Mouse (Mus musculus) bone marrow, adult 2 months (tissue): Measurements from ENCODE around the gene Myo10. TPM values are rescaled to one million over a fixed set of nuclear protein-coding genes. Genes with fewer than 3 reads are reported as not detected.

ENCODE experiments used
- H3K27ac ChIP-seq: fragments of 200-500 bp; 2 replicates; pipeline ENCODE4 v1.5.1; 2012; ENCODE audit warnings: low read depth, mild to moderate bottlenecking, control low read depth, inconsistent platforms, low read length; ENCODE audit not compliant: control insufficient read depth, poor library complexity, insufficient read depth
- H3K4me1 ChIP-seq: fragments of 200-500 bp; 2 replicates; pipeline ENCODE4 v1.6.1; 2011; ENCODE audit warnings: low read length; ENCODE audit not compliant: control insufficient read depth, insufficient read depth
- H3K4me3 ChIP-seq: fragments of 200-500 bp; replicated peaks from 2 replicates; pipeline ENCODE3; 2011; ENCODE audit warnings: mild to moderate bottlenecking, low read depth, low read length, control low read depth; ENCODE audit not compliant: control insufficient read depth
- CTCF ChIP-seq: fragments of 200-500 bp; IDR thresholded peaks from 2 replicates; pipeline ENCODE4 v1.5.1; 2011; ENCODE audit warnings: low read length, control low read depth; ENCODE audit not compliant: control insufficient read depth, insufficient read depth
- POLR2A ChIP-seq: fragments of 200-500 bp; IDR thresholded peaks from 2 replicates; pipeline ENCODE4 v1.6.1; 2011; ENCODE audit warnings: low read depth, mild to moderate bottlenecking, control low read depth, low read length, borderline replicate concordance; ENCODE audit not compliant: control insufficient read depth
- WGBS: fragments of 180-500 bp; shearing (Covaris S2); methylation state at CpG from one replicate; pipeline ENCODE4 v1.1.7; 2018; 5-methylcytosine and 5-hydroxymethylcytosine counted together
- polyA plus RNA-seq: library from polyadenylated mRNA; stranded (reverse); fragments of >200 nt; gene quantifications from 2 replicates; pipeline ENCODE4 v1.2.4, GENCODE M21; 2011; ENCODE audit warnings: low replicate concordance; ENCODE audit not compliant: missing spikeins, insufficient read depth, insufficient read length

Myo10 gene
- polyA plus RNA-seq, 1 experiment, result 19.1 TPM

DNA sequence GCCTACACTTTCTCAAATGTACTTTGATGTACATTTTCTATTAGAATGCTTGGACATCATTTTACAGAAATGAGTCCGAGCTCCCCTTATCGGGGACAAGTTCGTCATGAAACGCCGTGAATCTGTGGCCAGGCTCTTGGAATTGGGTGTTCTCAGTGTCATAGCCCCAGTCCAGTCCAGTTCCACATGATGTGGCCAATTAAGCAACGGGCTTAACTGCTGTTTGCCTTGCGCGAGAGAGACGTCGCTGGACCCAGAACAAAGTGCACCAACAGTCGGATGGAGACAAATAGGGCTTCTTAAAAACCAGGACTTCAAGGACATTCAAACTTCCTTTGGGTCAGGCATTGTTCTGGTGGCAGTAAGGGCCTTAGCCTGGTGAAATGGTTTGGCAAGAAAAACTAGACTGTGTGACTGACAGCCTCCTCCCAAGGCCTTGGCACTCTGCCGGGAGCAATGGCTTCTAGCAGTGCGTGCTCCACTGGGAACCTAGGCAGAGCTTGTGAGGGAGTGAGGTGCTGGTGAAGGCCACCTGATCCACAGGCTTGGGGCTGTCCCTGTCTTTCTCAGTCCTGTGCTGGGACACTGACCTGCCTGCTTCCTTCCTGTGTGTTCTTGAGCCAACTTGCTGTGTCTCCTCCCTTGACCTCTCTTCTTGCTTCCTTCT lies 11.5 kb downstream of the Myo10 start:
- 89% methylated on average over 13 of the region's 13 CpGs for WGBS
- no peak overlapping the region for H3K27ac ChIP-seq
- TF ChIP-seq POLR2A (no peak), CTCF (no peak)
- no peak overlapping the region for H3K4me3 ChIP-seq
- peaks cover 3% of the 10 kb centered on the region for H3K4me1 ChIP-seq

DNA sequence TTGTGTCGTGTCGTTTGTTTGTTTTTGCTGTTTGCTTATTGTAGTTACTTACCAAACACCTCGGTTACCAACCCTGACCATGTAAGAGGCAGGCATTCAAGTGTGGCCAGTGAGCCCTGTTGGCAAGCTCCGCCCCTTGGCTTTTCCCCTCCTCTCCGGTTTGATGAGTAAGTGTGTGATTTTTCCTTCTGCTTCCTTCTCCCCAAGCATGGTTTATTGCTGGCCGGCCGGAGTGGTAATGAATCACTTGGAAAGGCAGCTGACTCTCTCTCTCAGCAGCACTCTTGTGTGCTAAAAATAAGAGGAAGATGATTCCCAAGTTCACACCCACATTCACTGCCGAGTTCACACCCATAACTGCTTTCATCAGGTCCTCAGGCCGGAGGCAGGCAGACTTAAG lies 15.4 kb downstream of the Myo10 start:
- no peak for TF ChIP-seq CTCF
- no peak for TF ChIP-seq POLR2A
- Histone ChIP-seq H3K4me3 (no peak overlapping the region), H3K27ac (no peak overlapping the region), H3K4me1 (peaks cover under 1% of the 10 kb centered on the region; the same call in 1 of the 2 replicates)
- 55% methylated on average over 9 of the region's 9 CpGs for WGBS

DNA sequence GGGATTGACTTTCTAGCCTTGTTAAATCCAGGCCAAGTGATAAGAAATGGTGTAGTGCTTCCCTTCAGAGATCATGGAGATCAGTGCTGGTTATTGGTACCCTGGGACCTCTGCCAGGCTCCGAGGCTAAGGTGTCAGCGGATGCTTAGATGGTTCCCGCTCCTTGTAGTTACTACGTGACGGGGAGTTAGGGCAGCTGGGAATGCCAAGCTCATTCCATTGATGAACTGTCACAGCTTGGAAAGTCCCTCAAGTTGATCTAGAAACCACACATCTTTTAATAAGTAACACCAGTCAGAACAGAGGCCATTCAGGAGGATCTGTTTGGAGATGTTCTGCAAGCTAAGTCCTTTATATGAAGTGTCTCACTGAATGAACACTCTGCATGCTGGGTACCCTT lies 16.9 kb downstream of the Myo10 start:
- TF ChIP-seq CTCF (no peak), POLR2A (no peak)
- Histone ChIP-seq H3K27ac (no peak overlapping the region), H3K4me1 (no peaks in the 10 kb centered on the region), H3K4me3 (no peak overlapping the region)
- 94% methylated on average over 5 of the region's 5 CpGs for WGBS

DNA sequence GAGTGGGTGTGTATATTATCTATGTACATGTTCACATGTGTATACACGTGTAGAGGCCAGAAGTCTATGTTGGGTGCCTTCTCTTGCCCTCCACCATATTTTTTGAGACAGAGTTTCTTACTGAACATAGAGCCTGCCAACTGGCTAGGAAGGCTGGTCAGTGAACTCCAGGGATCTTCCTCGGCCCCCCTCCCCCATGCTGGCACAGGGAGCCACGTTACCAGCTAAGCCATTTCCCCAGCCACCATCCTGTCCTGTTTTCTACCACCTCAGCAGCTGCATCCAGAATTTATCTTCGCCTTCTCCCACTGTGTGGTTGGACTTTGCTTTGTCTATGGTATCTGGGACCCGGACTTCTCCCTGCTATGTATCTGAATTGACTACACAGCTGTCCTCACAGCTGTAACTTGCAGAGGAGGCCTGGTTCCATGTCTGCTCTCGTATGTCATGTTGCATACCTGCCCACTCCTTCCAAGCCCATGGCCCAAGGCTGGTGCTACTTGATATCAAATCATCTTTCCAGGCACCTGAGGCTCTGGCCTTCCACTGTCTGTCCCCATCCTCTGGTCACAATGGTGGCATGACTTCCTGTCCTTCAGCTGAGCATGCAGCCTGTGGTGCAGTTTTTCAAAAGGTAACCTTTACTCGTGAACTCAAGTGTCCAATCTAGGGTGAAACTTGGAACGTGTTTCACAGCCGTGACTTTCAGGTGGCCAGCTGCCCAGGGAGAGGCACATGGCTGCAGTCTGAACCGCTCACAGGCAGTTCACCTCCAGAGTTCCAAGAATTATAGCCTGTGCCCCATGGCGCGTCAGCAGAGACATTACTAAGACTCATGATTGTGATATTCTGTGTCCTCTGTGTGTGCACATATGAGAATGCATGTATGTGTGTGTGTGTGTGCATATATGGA lies 18.8 kb downstream of the Myo10 start:
- 81% methylated on average over 12 of the region's 12 CpGs for WGBS
- no peak overlapping the region for H3K27ac ChIP-seq

DNA sequence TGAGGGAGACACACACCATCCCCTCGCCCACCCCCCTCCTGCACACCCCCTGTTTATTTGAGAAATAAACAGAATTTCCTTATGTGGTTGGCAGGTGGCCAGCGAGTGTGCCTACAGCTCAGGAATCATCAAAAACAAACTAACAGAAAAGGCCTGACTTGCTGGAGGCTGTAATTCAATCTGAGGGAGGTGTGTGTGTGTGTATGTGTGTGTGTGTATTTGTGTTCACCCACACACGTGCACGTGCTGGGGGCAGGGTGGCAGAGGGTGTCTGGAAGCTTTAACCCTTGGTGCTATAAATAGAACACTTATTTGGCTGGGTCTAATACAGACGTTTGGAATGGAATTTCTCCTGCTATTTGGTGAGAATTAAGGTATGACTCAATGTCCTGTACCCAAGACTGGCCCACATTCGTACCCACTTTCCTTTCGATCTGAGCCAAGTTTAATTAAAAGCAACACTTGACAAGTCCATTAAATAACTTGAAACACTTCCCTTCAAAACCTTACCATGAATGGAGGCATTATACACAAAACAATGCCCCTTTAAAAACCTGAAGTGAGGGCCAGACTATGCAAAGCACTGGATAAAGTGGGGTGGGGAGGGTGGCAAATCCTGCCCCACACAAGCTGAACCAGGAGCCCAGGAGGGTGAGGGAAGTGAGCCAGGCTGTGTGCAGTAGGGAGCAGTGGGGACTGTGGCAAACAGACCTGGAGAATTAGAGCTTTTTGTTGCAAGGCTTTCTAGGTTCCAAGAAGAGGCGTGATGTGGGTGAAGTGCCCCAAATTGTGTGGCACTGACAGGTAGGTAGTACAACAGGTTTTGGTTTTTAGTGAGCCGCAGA lies 20.1 kb downstream of the Myo10 start:
- H3K4me3 ChIP-seq, result no peak overlapping the region
- no peak for TF ChIP-seq POLR2A
- TF ChIP-seq CTCF, result no peak
- H3K27ac ChIP-seq, result no peak overlapping the region
- H3K4me1 ChIP-seq, result no peaks in the 10 kb centered on the region
- WGBS, result 48% methylated on average over 9 of the region's 9 CpGs

More for the DNA sequence above, 18.8 kb downstream of the Myo10 start:
- TF ChIP-seq POLR2A (no peak), CTCF (no peak)
- no peak overlapping the region for H3K4me3 ChIP-seq
- H3K4me1 ChIP-seq, result no peaks in the 10 kb centered on the region

DNA sequence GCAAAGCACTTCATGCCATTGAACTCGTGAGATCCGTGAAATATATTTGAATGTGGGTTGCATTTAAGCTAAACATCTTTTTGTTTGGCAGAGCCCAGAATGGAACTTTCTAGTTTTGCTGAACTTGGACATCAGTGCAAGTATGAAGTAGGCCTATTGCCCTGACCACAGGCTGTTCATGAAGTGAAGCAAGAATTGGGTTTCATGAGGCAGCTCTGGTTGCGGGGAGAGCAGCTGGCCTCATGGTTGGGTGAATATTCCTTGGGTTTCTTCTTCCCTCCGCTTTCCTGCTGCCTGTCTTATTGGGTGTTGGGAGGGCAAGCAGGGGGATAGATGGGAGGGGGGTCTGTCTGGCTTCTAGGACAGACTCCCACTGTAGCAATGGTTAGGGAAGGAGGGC lies 23.5 kb downstream of the Myo10 start:
- 83% methylated on average over 4 of the region's 4 CpGs for WGBS
- Histone ChIP-seq H3K4me3 (no peak overlapping the region), H3K27ac (no peak overlapping the region), H3K4me1 (no peaks in the 10 kb centered on the region)
- TF ChIP-seq CTCF (no peak), POLR2A (no peak)

DNA sequence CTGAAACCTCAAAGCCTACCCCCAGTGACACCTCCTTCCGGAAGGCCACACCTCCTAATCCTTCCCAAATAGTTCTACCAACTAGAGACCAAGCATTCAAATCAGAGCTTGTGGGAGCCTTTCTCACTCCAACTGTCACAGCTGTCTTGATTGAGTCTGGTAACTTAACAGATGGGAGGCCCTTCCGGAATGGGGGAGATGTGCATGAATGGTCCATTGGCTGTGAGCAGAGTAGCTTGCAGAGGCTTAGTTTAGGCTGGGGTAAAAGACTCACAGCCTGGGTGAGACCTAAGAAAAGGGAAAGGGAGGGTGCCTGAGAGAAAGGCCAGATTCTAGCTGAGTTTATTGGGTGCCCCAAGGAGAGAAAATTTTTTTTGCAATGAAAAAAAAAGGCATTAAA lies 26.0 kb downstream of the Myo10 start:
- no peak for TF ChIP-seq CTCF
- TF ChIP-seq POLR2A, result no peak
- H3K27ac ChIP-seq, result no peak overlapping the region
- H3K4me1 ChIP-seq, result no peaks in the 10 kb centered on the region
- WGBS, result 77% methylated on average over 2 of the region's 2 CpGs
- no peak overlapping the region for H3K4me3 ChIP-seq

DNA sequence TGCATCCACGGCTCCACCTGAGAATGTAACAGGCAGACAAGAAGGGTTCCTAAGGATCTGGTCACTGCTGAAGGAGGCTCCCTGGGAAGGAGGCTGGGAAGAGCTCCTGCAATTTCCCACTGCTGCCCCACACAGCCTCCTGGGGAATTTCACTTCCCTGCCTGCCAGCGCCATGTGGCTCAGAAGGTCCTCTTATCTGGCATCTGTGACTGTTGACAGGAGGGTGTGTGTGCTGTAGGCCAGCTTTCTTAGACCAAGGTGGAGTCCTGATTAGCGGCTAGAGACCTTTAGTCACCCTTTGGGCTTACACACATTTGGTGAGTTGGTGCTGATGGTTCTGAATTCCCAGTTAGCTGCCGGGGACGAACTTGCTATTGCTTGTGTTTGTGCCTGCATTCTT lies 28.0 kb downstream of the Myo10 start:
- Histone ChIP-seq H3K27ac (no peak overlapping the region), H3K4me3 (no peak overlapping the region), H3K4me1 (no peaks in the 10 kb centered on the region)
- TF ChIP-seq CTCF, result no peak
- no peak for TF ChIP-seq POLR2A
- WGBS, result 58% methylated on average over 5 of the region's 5 CpGs
